Mouse (Mus musculus) spleen, embryonic (tissue): ENCODE measurements around the gene Fam171a2.

Experiments
- CTCF ChIA-PET: fragments of 350-600 bp; sonication (Branson Sonifier 250); formaldehyde crosslinking; loops from one replicate; lab custom pipeline; 2022; lab: Charles Lee

Fam171a2 gene

GRCm38 (mm10) chr11:102435754-102436470, 11.6 kb downstream of the Fam171a2 start:
- CTCF ChIA-PET = no interaction called here

GRCm38 (mm10) chr11:102434816-102435705, 12.4 kb downstream of the Fam171a2 start:
- CTCF ChIA-PET = interaction anchor here (0.8 kb wide), 1 partner anchor 187 kb away, joined by 9 read pairs; no protein-coding TSS in a partner anchor

GRCm38 (mm10) chr11:102434406-102434805, 13.1 kb downstream of the Fam171a2 start:
- CTCF ChIA-PET = interaction anchor here (0.8 kb wide), 1 partner anchor 186 kb away, joined by 9 read pairs; no protein-coding TSS in a partner anchor

GRCm38 (mm10) chr11:102433866-102434265, 13.6 kb downstream of the Fam171a2 start:
- CTCF ChIA-PET = interaction anchor here (0.6 kb wide), 1 partner anchor 14 kb away, joined by 4 read pairs; no protein-coding TSS in a partner anchor

- CTCF ChIA-PET = interaction anchor here (0.6 kb wide), 1 partner anchor 14 kb away, joined by 3 read pairs; no protein-coding TSS in a partner anchor
These were observed 14.6 kb downstream of the Fam171a2 start for GRCm38 (mm10) chr11:102432896-102433295.

- CTCF ChIA-PET = interaction anchor here (0.7 to 0.8 kb wide), 2 partner anchors 122 to 157 kb away, joined by 4 read pairs; no protein-coding TSS in a partner anchor
These were observed 15.2 kb downstream of the Fam171a2 start for GRCm38 (mm10) chr11:102432115-102432843.

GRCm38 (mm10) chr11:102431728-102432114, 15.8 kb downstream of the Fam171a2 start:
- CTCF ChIA-PET = interaction anchor here (0.7 to 0.8 kb wide), 2 partner anchors 121 to 156 kb away, joined by 4 read pairs; no protein-coding TSS in a partner anchor

GRCm38 (mm10) chr11:102431018-102431645, 16.4 kb downstream of the Fam171a2 start:
- CTCF ChIA-PET = interaction anchor here (0.6 to 1.8 kb wide), 6 partner anchors 21 to 176 kb away, joined by 3 to 7 read pairs (median 4); partner anchors contain the start of gene Ubtf

- CTCF ChIA-PET = interaction anchor here (0.6 to 1.8 kb wide), 6 partner anchors 20 to 176 kb away, joined by 3 to 7 read pairs (median 4); partner anchors contain the start of gene Ubtf
These were observed 17.1 kb downstream of the Fam171a2 start, which contains the start of gene Grn for GRCm38 (mm10) chr11:102430121-102431017. Gene Grn, plus strand, starts transcription at chr11:102430315.

- CTCF ChIA-PET = interaction anchor here (1.8 kb wide), 1 partner anchor 121 kb away, joined by 4 read pairs; no protein-coding TSS in a partner anchor
These were observed 17.9 kb downstream of the Fam171a2 start for GRCm38 (mm10) chr11:102429551-102429950.

- CTCF ChIA-PET = interaction anchor here (1.8 kb wide), 1 partner anchor 120 kb away, joined by 4 read pairs; no protein-coding TSS in a partner anchor
These were observed 18.4 kb downstream of the Fam171a2 start for GRCm38 (mm10) chr11:102428981-102429540.

- CTCF ChIA-PET = interaction anchor here (0.6 kb wide), 1 partner anchor 152 kb away, joined by 3 read pairs; no protein-coding TSS in a partner anchor
These were observed 21.7 kb downstream of the Fam171a2 start for GRCm38 (mm10) chr11:102425555-102426316.

GRCm38 (mm10) chr11:102424666-102425065, 22.8 kb downstream of the Fam171a2 start:
- CTCF ChIA-PET = interaction anchor here (0.6 kb wide), 1 partner anchor 247 kb away, joined by 7 read pairs; no protein-coding TSS in a partner anchor

- CTCF ChIA-PET = no interaction called here
These were observed 25.9 kb downstream of the Fam171a2 start for GRCm38 (mm10) chr11:102421559-102421958.

- CTCF ChIA-PET = no interaction called here
These were observed 28.6 kb downstream of the Fam171a2 start for GRCm38 (mm10) chr11:102418887-102419286.

GRCm38 (mm10) chr11:102417160-102417559, 30.3 kb downstream of the Fam171a2 start:
- CTCF ChIA-PET = no interaction called here

- CTCF ChIA-PET = no interaction called here
These were observed 32.3 kb downstream of the Fam171a2 start for GRCm38 (mm10) chr11:102415034-102415802.
